Mouse (Mus musculus) intestine, embryonic 16.5 days (tissue): ENCODE measurements at regions not wholly inside any gene's neighbourhood (a gene's known extent, or its start where the extent isn't known, plus 50 kb on each side); places are given as distances from the start of the nearest gene placed in this dataset.

ENCODE experiments used
- ATAC-seq: fragments of 200-750 bp; cut with Nextera tagmentation; 2 replicates; pipeline ENCODE4 v1.8.0; 2017; ENCODE audit warnings: moderate TSS enrichment, moderate library complexity
- H3K27ac ChIP-seq: fragments of 300-500 bp; sonication (generic); 2 replicates; pipeline ENCODE4 v1.5.1; 2014; ENCODE audit warnings: mild to moderate bottlenecking, low read length
- H3K27me3 ChIP-seq: fragments of 300-500 bp; sonication (generic); replicated peaks from 2 replicates; pipeline ENCODE4 v1.6.1; 2014; ENCODE audit warnings: low read length, control low read depth, mixed read lengths; ENCODE audit not compliant: control insufficient read depth, insufficient read depth
- H3K36me3 ChIP-seq: fragments of 300-500 bp; sonication (generic); 2 replicates; pipeline ENCODE4 v1.6.1; 2014; ENCODE audit warnings: low read length, control low read depth; ENCODE audit not compliant: control insufficient read depth, insufficient read depth
- H3K4me1 ChIP-seq: fragments of 300-500 bp; sonication (generic); 2 replicates; pipeline ENCODE4 v1.6.1; 2014; ENCODE audit warnings: low read length, control low read depth, mixed read lengths; ENCODE audit not compliant: control insufficient read depth, insufficient read depth
- H3K4me2 ChIP-seq: fragments of 300-500 bp; sonication (generic); 2 replicates; pipeline ENCODE4 v1.6.1; 2014; ENCODE audit warnings: low read depth, low read length, control low read depth
- H3K4me3 ChIP-seq: fragments of 300-500 bp; sonication (generic); 2 replicates; pipeline ENCODE4 v1.5.1; 2014; ENCODE audit warnings: mild to moderate bottlenecking, low read length
- H3K9ac ChIP-seq: fragments of 300-500 bp; sonication (generic); 2 replicates; pipeline ENCODE4 v1.6.1; 2014; ENCODE audit warnings: low read depth, low read length
- H3K9me3 ChIP-seq: fragments of 300-500 bp; sonication (generic); 2 replicates; pipeline ENCODE4 v1.6.1; 2016; ENCODE audit warnings: low read length, control low read depth; ENCODE audit not compliant: control insufficient read depth
- WGBS: fragments of 180-500 bp; shearing (Covaris S2); extraction: QIAGEN DNeasy Blood & Tissue Kit; methylation state at CpG from one replicate; pipeline ENCODE4 v1.1.7; 2014; 5-methylcytosine and 5-hydroxymethylcytosine counted together

- Histone ChIP-seq H3K27ac (no peak overlapping the region), H3K4me1 (no peaks in the 10 kb centered on the region), H3K4me2 (no peak overlapping the region), H3K27me3 (no peaks in the 10 kb centered on the region), H3K9ac (no peak overlapping the region), H3K9me3 (no peaks in the 10 kb centered on the region), H3K36me3 (no peaks in the 10 kb centered on the region), H3K4me3 (no peak overlapping the region)
- WGBS: 78% methylated on average over 2 of the region's 2 CpGs
- ATAC-seq: no peak
Measured at GRCm38 (mm10) chr7:70646801-70647200, 280.3 kb upstream of the Nr2f2 start.

- no peak overlapping the region for H3K4me2 ChIP-seq
Measured at GRCm38 (mm10) chr7:70643694-70644301, 277.3 kb upstream of the Nr2f2 start.

GRCm38 (mm10) chr7:70643055-70643454, 276.5 kb upstream of the Nr2f2 start:
- 93% methylated on average over 1 of the region's 1 CpGs for WGBS
- no peaks in the 10 kb centered on the region for H3K9me3 ChIP-seq
- no peak for ATAC-seq
- no peaks in the 10 kb centered on the region for H3K27me3 ChIP-seq
- H3K36me3 ChIP-seq: no peaks in the 10 kb centered on the region
- no peak overlapping the region for H3K9ac ChIP-seq
- no peak overlapping the region for H3K4me3 ChIP-seq
- H3K4me2 ChIP-seq: no peak overlapping the region
- H3K27ac ChIP-seq: no peak overlapping the region
- no peaks in the 10 kb centered on the region for H3K4me1 ChIP-seq

More at GRCm38 (mm10) chr7:70643694-70644301, 277.3 kb upstream of the Nr2f2 start:
- Histone ChIP-seq H3K9ac (no peak overlapping the region), H3K4me3 (no peak overlapping the region), H3K4me1 (no peaks in the 10 kb centered on the region), H3K9me3 (no peaks in the 10 kb centered on the region), H3K27me3 (no peaks in the 10 kb centered on the region), H3K36me3 (no peaks in the 10 kb centered on the region), H3K27ac (no peak overlapping the region)
- 62% methylated on average over 9 of the region's 9 CpGs for WGBS
- no peak for ATAC-seq

- Histone ChIP-seq H3K4me3 (no peak overlapping the region), H3K9me3 (no peaks in the 10 kb centered on the region), H3K4me2 (no peak overlapping the region), H3K27ac (no peak overlapping the region), H3K36me3 (no peaks in the 10 kb centered on the region), H3K9ac (no peak overlapping the region), H3K27me3 (no peaks in the 10 kb centered on the region), H3K4me1 (no peaks in the 10 kb centered on the region)
- ATAC-seq: no peak
- WGBS: 55% methylated on average over 11 of the region's 11 CpGs
Measured at GRCm38 (mm10) chr7:70641217-70641616, 274.7 kb upstream of the Nr2f2 start.

- H3K4me1 ChIP-seq: no peaks in the 10 kb centered on the region
- H3K36me3 ChIP-seq: no peaks in the 10 kb centered on the region
- 91% methylated on average over 11 of the region's 11 CpGs for WGBS
- H3K9me3 ChIP-seq: no peaks in the 10 kb centered on the region
- H3K4me3 ChIP-seq: no peak overlapping the region
- no peak overlapping the region for H3K27ac ChIP-seq
- no peaks in the 10 kb centered on the region for H3K27me3 ChIP-seq
- H3K9ac ChIP-seq: no peak overlapping the region
- ATAC-seq: no peak
- H3K4me2 ChIP-seq: no peak overlapping the region
Measured at GRCm38 (mm10) chr7:70640574-70640973, 274.0 kb upstream of the Nr2f2 start.

GRCm38 (mm10) chr7:70638161-70638560, 271.6 kb upstream of the Nr2f2 start:
- Histone ChIP-seq H3K4me2 (no peak overlapping the region), H3K36me3 (no peaks in the 10 kb centered on the region), H3K9ac (no peak overlapping the region), H3K27me3 (no peaks in the 10 kb centered on the region), H3K9me3 (no peaks in the 10 kb centered on the region), H3K4me3 (no peak overlapping the region), H3K27ac (no peak overlapping the region), H3K4me1 (no peaks in the 10 kb centered on the region)
- no peak for ATAC-seq
- WGBS: 89% methylated on average over 2 of the region's 2 CpGs

- 55% methylated on average over 11 of the region's 11 CpGs for WGBS
- Histone ChIP-seq H3K27me3 (no peaks in the 10 kb centered on the region), H3K4me3 (no peak overlapping the region), H3K4me1 (no peaks in the 10 kb centered on the region), H3K36me3 (no peaks in the 10 kb centered on the region), H3K27ac (no peak overlapping the region), H3K4me2 (no peak overlapping the region), H3K9me3 (no peaks in the 10 kb centered on the region), H3K9ac (no peak overlapping the region)
- ATAC-seq: no peak
Measured at GRCm38 (mm10) chr7:70634016-70634415, 267.5 kb upstream of the Nr2f2 start.

- no peak overlapping the region for H3K4me2 ChIP-seq
- WGBS: 55% methylated on average over 11 of the region's 11 CpGs
- no peaks in the 10 kb centered on the region for H3K36me3 ChIP-seq
- ATAC-seq: no peak
- no peaks in the 10 kb centered on the region for H3K4me1 ChIP-seq
- H3K9ac ChIP-seq: no peak overlapping the region
- H3K27me3 ChIP-seq: no peaks in the 10 kb centered on the region
- no peak overlapping the region for H3K4me3 ChIP-seq
- H3K27ac ChIP-seq: no peak overlapping the region
- no peaks in the 10 kb centered on the region for H3K9me3 ChIP-seq
Measured at GRCm38 (mm10) chr7:70633577-70633976, 267.0 kb upstream of the Nr2f2 start.

GRCm38 (mm10) chr7:70625643-70626231, 259.2 kb upstream of the Nr2f2 start:
- Histone ChIP-seq H3K27me3 (no peaks in the 10 kb centered on the region), H3K4me3 (peak overlapping the region; percentile 38), H3K9ac (peak overlapping the region; percentile 53; the same call in 1 of the 2 replicates), H3K4me2 (peak overlapping the region; percentile 66), H3K4me1 (peaks cover 23% of the 10 kb centered on the region), H3K9me3 (no peaks in the 10 kb centered on the region), H3K36me3 (no peaks in the 10 kb centered on the region), H3K27ac (no peak overlapping the region; the same call in 1 of the 2 replicates)
- ATAC-seq: peak; percentile 34
- 28% methylated on average over 10 of the region's 10 CpGs for WGBS
